Mouse (Mus musculus) CH12.LX (cell line): ENCODE data around the gene Erfe. TPM values are rescaled to one million over a fixed set of nuclear protein-coding genes. Genes with fewer than 3 reads are reported as not detected.

Source experiments
- DNase-seq: peaks from one replicate; pipeline ENCODE4 v3.0.0-alpha.2; 2013; ENCODE audit errors: extremely low read depth
- H3K27ac ChIP-seq: 2 replicates; pipeline ENCODE4 v1.5.1; 2012; ENCODE audit warnings: low read depth, mild to moderate bottlenecking, control low read depth, moderate library complexity; ENCODE audit not compliant: insufficient read depth
- H3K27me3 ChIP-seq: replicated peaks from 2 replicates; pipeline ENCODE3; 2012; ENCODE audit warnings: inconsistent platforms
- H3K36me3 ChIP-seq, 2 experiments: replicated peaks in 1 of 2; 2 replicates each; pipeline versions ENCODE3 to v1.6.1; 2012; ENCODE audit warnings: inconsistent platforms in 1 of 2, low read length in 1 of 2, mild to moderate bottlenecking in 1 of 2, mixed read lengths in 1 of 2, moderate library complexity in 1 of 2; ENCODE audit not compliant: control insufficient read depth in 1 of 2, insufficient read depth in 1 of 2
- H3K4me1 ChIP-seq, 2 experiments: 2 replicates each; pipeline ENCODE4 v1.6.1; 2012; ENCODE audit warnings: inconsistent platforms in 1 of 2, moderate library complexity in 1 of 2; ENCODE audit not compliant: insufficient read depth in 2 of 2, control insufficient read depth in 1 of 2
- H3K4me2 ChIP-seq: 2 replicates; pipeline ENCODE4 v1.6.1; 2012; ENCODE audit warnings: low read depth, mild to moderate bottlenecking, control low read depth; ENCODE audit not compliant: poor library complexity, insufficient read depth, severe bottlenecking
- H3K4me3 ChIP-seq, 3 experiments: fragments of 150-350 bp in 1 of 3; sonication (generic) in 1 of 3; replicated peaks in 1 of 3; 2 replicates each; pipeline versions ENCODE3 to v1.5.1; 2011 to 2012; ENCODE audit warnings: low read depth in 2 of 3, low read length in 2 of 3, mild to moderate bottlenecking in 2 of 3, moderate library complexity in 2 of 3, control low read depth in 1 of 3, improper control_type of control experiment in 1 of 3, inconsistent platforms in 1 of 3, mixed read lengths in 1 of 3; ENCODE audit not compliant: poor library complexity in 1 of 3
- H3K79me2 ChIP-seq: replicated peaks from 2 replicates; pipeline ENCODE4 v1.6.1; 2012; ENCODE audit warnings: mild to moderate bottlenecking, moderate library complexity; ENCODE audit not compliant: control insufficient read depth, poor library complexity, insufficient read depth, severe bottlenecking; ENCODE audit errors: extremely low read depth
- H3K9ac ChIP-seq: 2 replicates; pipeline ENCODE4 v1.6.1; 2012; ENCODE audit warnings: low read depth, mild to moderate bottlenecking, control low read depth, moderate library complexity; ENCODE audit not compliant: insufficient read depth
- H3K9me3 ChIP-seq: replicated peaks from 2 replicates; pipeline ENCODE3; 2012; ENCODE audit warnings: low read length, inconsistent platforms, mixed read lengths
- CHD2 ChIP-seq: IDR thresholded peaks from 2 replicates; pipeline ENCODE4 v1.6.1; 2011; ENCODE audit warnings: low read length, improper control_type of control experiment
- CTCF ChIP-seq, 2 experiments: IDR thresholded peaks in 1 of 2; conservative IDR thresholded peaks in 1 of 2; 2 replicates each; pipeline ENCODE4 v1.5.1; 2011 to 2012; ENCODE audit warnings: low read depth in 2 of 2, low read length in 2 of 2, improper control_type of control experiment in 1 of 2, inconsistent platforms in 1 of 2, mild to moderate bottlenecking in 1 of 2, moderate library complexity in 1 of 2
- ELF1 ChIP-seq: IDR thresholded peaks from 2 replicates; pipeline ENCODE4 v1.6.1; 2014; ENCODE audit warnings: low read depth, mild to moderate bottlenecking, inconsistent platforms, low read length, improper control_type of control experiment
- EP300 ChIP-seq: IDR thresholded peaks from 2 replicates; pipeline ENCODE4 v1.6.1; 2011; ENCODE audit warnings: low read length, improper control_type of control experiment
- JUN ChIP-seq: IDR thresholded peaks from 2 replicates; pipeline ENCODE4 v1.6.1; 2011; ENCODE audit warnings: low read depth, mild to moderate bottlenecking, low read length, improper control_type of control experiment, moderate library complexity; ENCODE audit not compliant: insufficient read depth
- MAFK ChIP-seq: IDR thresholded peaks from 2 replicates; pipeline ENCODE4 v1.6.1; 2011; ENCODE audit warnings: low read length, improper control_type of control experiment; ENCODE audit not compliant: insufficient replicate concordance
- MAZ ChIP-seq: IDR thresholded peaks from 2 replicates; pipeline ENCODE4 v1.6.1; 2012; ENCODE audit warnings: low read depth, mild to moderate bottlenecking, inconsistent platforms, low read length, improper control_type of control experiment, moderate library complexity
- MEF2A ChIP-seq: IDR thresholded peaks from 2 replicates; pipeline ENCODE4 v1.6.1; 2014; ENCODE audit warnings: low read depth, mild to moderate bottlenecking, inconsistent platforms, low read length, improper control_type of control experiment, borderline replicate concordance
- MXI1 ChIP-seq: IDR thresholded peaks from 2 replicates; pipeline ENCODE4 v1.6.1; 2011; ENCODE audit warnings: mild to moderate bottlenecking, low read depth, low read length, improper control_type of control experiment
- MYC ChIP-seq: IDR thresholded peaks from 2 replicates; pipeline ENCODE4 v1.6.1; 2011; ENCODE audit warnings: low read depth, mild to moderate bottlenecking, improper control_type of control experiment, low read length
- NELFE ChIP-seq: IDR thresholded peaks from 2 replicates; pipeline ENCODE4 v1.6.1; 2011; ENCODE audit warnings: low read depth, low read length, improper control_type of control experiment
- NRF1 ChIP-seq: IDR thresholded peaks from 2 replicates; pipeline ENCODE4 v1.6.1; 2014; ENCODE audit warnings: low read depth, mild to moderate bottlenecking, inconsistent platforms, low read length, improper control_type of control experiment, moderate library complexity
- POLR2A ChIP-seq: IDR thresholded peaks from 2 replicates; pipeline ENCODE4 v1.6.1; 2011; ENCODE audit warnings: low read depth, mild to moderate bottlenecking, improper control_type of control experiment, low read length
- POLR2AphosphoS2 ChIP-seq: IDR thresholded peaks from 2 replicates; pipeline ENCODE4 v1.6.1; 2011; ENCODE audit warnings: low read depth, low read length, improper control_type of control experiment
- RAD21 ChIP-seq: IDR thresholded peaks from 2 replicates; pipeline ENCODE4 v1.6.1; 2011; ENCODE audit warnings: low read depth, mild to moderate bottlenecking, low read length, improper control_type of control experiment, moderate library complexity
- RCOR1 ChIP-seq: conservative IDR thresholded peaks from 2 replicates; pipeline ENCODE4 v1.6.1; 2012; ENCODE audit warnings: low read depth, mild to moderate bottlenecking, inconsistent platforms, low read length, improper control_type of control experiment
- SIN3A ChIP-seq: IDR thresholded peaks from 2 replicates; pipeline ENCODE4 v1.6.1; 2012; ENCODE audit warnings: low read length, improper control_type of control experiment, inconsistent platforms
- SMC3 ChIP-seq: IDR thresholded peaks from 2 replicates; pipeline ENCODE4 v1.6.1; 2011; ENCODE audit warnings: low read depth, low read length, improper control_type of control experiment
- TBP ChIP-seq: conservative IDR thresholded peaks from 2 replicates; pipeline ENCODE4 v1.6.1; 2011; ENCODE audit warnings: low read depth, low read length, improper control_type of control experiment
- UBTF ChIP-seq: IDR thresholded peaks from 2 replicates; pipeline ENCODE4 v1.6.1; 2012; ENCODE audit warnings: low read depth, mild to moderate bottlenecking, inconsistent platforms, low read length, improper control_type of control experiment, moderate library complexity
- USF1 ChIP-seq: IDR thresholded peaks from 2 replicates; pipeline ENCODE4 v1.6.1; 2014; ENCODE audit warnings: low read depth, mild to moderate bottlenecking, inconsistent platforms, low read length, improper control_type of control experiment
- ZKSCAN1 ChIP-seq: IDR thresholded peaks from 2 replicates; pipeline ENCODE4 v1.6.1; 2012; ENCODE audit warnings: low read depth, inconsistent platforms, low read length, improper control_type of control experiment, borderline replicate concordance
- ZMIZ1 ChIP-seq: IDR thresholded peaks from 2 replicates; pipeline ENCODE4 v1.6.1; 2012; ENCODE audit warnings: low read depth, mild to moderate bottlenecking, inconsistent platforms, low read length, improper control_type of control experiment
- dilution Hi-C: fragments of 300-500 bp; cut with MboI; formaldehyde crosslinking; loops from 2 replicates; pipeline ENCODE4 v1.14.3; 2020; ENCODE audit warnings: low sequenced_read_pairs; ENCODE audit not compliant: extremely low pct_unique_long_range_greater_than_20kb, extremely low pct_ligation_motif_present
- in situ Hi-C: fragments of 300-500 bp; cut with MboI; formaldehyde crosslinking; loops from 3 replicates; pipeline ENCODE4 v1.14.3; 2019; ENCODE audit warnings: low sequenced_read_pairs, low pct_ligation_motif_present, low pct_unique_long_range_greater_than_20kb, mixed read lengths
- polyA plus RNA-seq: library from polyadenylated mRNA; unstranded; fragments of >175 nt; gene quantifications from 2 replicates; pipeline ENCODE4 v1.2.1, GENCODE M21; 2012; ENCODE audit warnings: low read depth; ENCODE audit not compliant: insufficient read length
- total RNA-seq, 2 experiments: library from RNA; depleted of rRNA; stranded (reverse); fragments of 300-350 nt in 1 of 2; fragments of >200 nt in 1 of 2; gene quantifications; 2 replicates each; pipeline ENCODE4 v1.2.3; 2012 to 2014

The Erfe gene
- total and polyA plus RNA-seq, 3 experiments: 2.2 to 8.4 (median 2.3) TPM

- in situ Hi-C loops: no loop called here
- Histone ChIP-seq H3K4me1 (peaks cover 21 to 26% of the 10 kb centered on the region in 2 experiments), H3K4me2 (no peak within 1 kb of the TSS), H3K79me2 (peaks cover 4% of the 10 kb centered on the region; the same call in 1 of the 2 replicates), H3K4me3 (no peak within 1 kb of the TSS), H3K9me3 (no peaks in the 10 kb centered on the region), H3K36me3 (peaks cover 24 to 73% of the 10 kb centered on the region in 2 experiments), H3K27ac (no peak within 1 kb of the TSS), H3K27me3 (no peaks in the 10 kb centered on the region), H3K9ac (no peak within 1 kb of the TSS)
- no peak for DNase-seq
- no peak; the same call in 1 of the 2 replicates for TF ChIP-seq ZMIZ1
- TF ChIP-seq SIN3A: no peak
- dilution Hi-C loops: no loop called here
These were observed 44.3 kb upstream of the Erfe start, which contains the start of gene Espnl for GRCm38 (mm10) chr1:91321760-91322438. Gene Espnl (plus strand): TSS chr1:91322075.

DNA sequence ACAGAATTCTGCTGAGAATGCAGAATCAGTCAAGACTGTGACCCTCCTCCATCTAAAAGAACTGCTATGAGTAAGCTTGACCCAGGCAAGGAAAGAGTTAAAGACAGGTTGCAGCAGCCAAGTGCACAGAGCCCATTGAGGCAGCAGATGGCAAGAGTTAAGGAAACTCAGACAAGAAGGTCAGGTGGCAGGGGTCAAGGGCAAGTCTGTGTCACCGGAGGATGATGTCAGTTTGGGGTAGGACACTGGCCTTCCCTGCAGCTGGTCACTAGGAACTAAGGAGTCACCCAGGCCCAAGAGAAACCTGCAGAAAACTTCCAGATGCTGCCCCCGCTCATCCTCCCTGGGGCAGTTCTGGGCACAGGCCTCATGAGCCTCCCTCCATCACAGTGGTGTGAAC, 41.6 kb upstream of the Erfe start:
- no peaks in the 10 kb centered on the region for H3K9me3 ChIP-seq
- no peak for DNase-seq
- peaks cover 22 to 71% of the 10 kb centered on the region in 2 experiments for H3K36me3 ChIP-seq
- peaks cover 21 to 32% of the 10 kb centered on the region in 2 experiments for H3K4me1 ChIP-seq
- dilution Hi-C loops (no loop called here), in situ Hi-C loops (no loop called here)
- H3K27ac ChIP-seq: no peak overlapping the region
- no peak for TF ChIP-seq TBP
- no peak for TF ChIP-seq EP300
- TF ChIP-seq SIN3A: no peak
- peak; percentile 26; the same call in 1 of the 2 replicates for TF ChIP-seq MAFK
- TF ChIP-seq NELFE: no peak
- TF ChIP-seq POLR2AphosphoS2: no peak
- H3K4me2 ChIP-seq: 0 out of 2 replicates have a peak overlapping the region, but pooled peaks have one; percentile 69
- H3K79me2 ChIP-seq: peaks cover 4% of the 10 kb centered on the region; the same call in 1 of the 2 replicates
- peak overlapping the region; percentile 31; the same call in 1 of the 2 replicates for H3K9ac ChIP-seq
- H3K27me3 ChIP-seq: no peaks in the 10 kb centered on the region
- H3K4me3 ChIP-seq: peak overlapping the region; percentile 74 to 92 (median 85)

DNA sequence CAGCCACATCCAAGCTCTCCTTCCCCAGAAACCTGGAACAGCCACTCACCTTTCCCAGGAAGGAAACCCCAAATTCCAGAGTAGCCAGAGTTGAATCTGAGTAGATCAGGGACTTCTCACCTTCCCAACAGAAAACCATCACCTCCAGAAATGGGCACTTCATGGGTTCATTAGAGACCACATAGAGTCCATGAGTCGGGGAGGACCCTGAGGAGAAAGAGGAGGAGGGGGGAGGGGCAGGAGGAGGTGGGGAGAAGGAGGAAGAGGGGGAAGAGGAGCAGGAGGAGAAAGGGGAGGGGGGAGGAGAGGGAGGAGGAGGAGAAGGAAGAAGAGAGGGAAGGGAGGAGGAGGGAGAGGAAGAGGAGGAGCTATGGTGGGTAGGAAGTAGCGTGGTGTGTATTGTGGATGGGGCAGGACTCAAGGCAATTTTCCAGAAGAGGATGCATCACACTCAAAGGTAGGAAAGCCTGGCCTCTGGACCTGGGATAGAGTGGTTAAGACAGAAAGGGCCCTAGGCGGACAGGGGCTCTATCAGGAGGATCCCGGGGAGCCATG, 40.7 kb upstream of the Erfe start:
- H3K27ac ChIP-seq: no peak overlapping the region
- peak overlapping the region; percentile 69 for H3K4me2 ChIP-seq
- H3K79me2 ChIP-seq: peaks cover 4% of the 10 kb centered on the region; the same call in 1 of the 2 replicates
- dilution Hi-C loops (no loop called here), in situ Hi-C loops (no loop called here)
- H3K4me3 ChIP-seq: peak overlapping the region; percentile 74 to 92 (median 85)
- peak overlapping the region; percentile 64 for H3K9ac ChIP-seq
- peaks cover 21 to 32% of the 10 kb centered on the region in 2 experiments for H3K4me1 ChIP-seq
- DNase-seq: peak; percentile 35
- H3K27me3 ChIP-seq: no peaks in the 10 kb centered on the region
- H3K9me3 ChIP-seq: no peaks in the 10 kb centered on the region
- peaks cover 15 to 69% of the 10 kb centered on the region in 2 experiments for H3K36me3 ChIP-seq
- TF ChIP-seq MYC (peak; percentile 68), SIN3A (peak; percentile 68; the same call in 1 of the 2 replicates), RCOR1 (0 out of 2 replicates have a peak, but pooled peaks have one; percentile 51), NRF1 (no peak), JUN (no peak), USF1 (no peak), POLR2A (peak; percentile 77), RAD21 (no peak), CHD2 (peak; percentile 64), EP300 (no peak), CTCF (conservative IDR thresholded peaks at IDR 0.05 in 1 of 2, IDR thresholded peaks at IDR 0.05 in 1 of 2; ENCODE audit: low read depth in 2 of 2, low read length in 2 of 2) (no peak), ZKSCAN1 (no peak), NELFE (peak; percentile 61), MEF2A (peak; percentile 13; the same call in 1 of the 2 replicates), TBP (0 out of 2 replicates have a peak, but pooled peaks have one; percentile 56), ELF1 (peak; percentile 80), SMC3 (no peak), MXI1 (peak; percentile 53; the same call in 1 of the 2 replicates), MAZ (peak; percentile 87), UBTF (no peak)
